Mouse (Mus musculus): Measurements from ENCODE around the gene Ypel4. TPM values are rescaled to one million over a fixed set of nuclear protein-coding genes. Genes with fewer than 3 reads are reported as not detected.

Gene Ypel4
- polyA plus RNA-seq, 1 experiment from 2014 or later: 11.6 TPM

DNA sequence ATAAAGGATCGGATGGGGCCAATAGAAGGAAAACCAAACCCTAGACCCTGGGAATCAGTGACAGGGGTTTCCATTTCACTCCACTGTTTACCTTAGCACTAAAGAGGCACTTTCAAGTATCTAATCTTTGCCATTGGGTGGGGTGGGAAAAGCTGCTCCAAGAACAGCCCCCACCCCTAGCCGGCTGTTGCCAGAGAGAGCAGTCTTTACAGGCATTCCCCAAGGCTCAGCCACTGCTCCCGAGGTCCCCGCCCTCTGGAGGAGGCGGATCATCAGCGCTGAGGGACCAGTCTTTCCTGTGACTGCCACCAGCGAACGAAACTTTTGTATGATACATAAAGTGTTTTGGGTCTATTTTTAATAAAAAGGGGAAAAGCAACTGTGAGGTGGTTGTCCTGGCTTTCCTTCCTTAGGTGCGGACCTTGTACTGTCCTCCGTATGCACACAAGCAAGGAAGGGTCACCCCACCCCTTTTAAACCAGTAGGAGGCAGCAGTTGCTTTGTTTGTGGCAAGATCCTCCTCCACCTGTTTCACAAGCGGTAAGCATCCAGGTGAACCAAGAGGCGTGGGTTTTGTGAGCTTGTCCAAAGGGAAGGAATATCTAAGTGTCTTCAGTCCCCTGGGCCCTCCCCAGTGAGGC lies 4.5 kb downstream of the Ypel4 start:
- in situ Hi-C loops (cut with MboI; ENCODE audit: low pct_unique_long_range_greater_than_20kb): loop anchor here (10.0 kb wide), 1 partner anchor 326 kb away; no protein-coding TSS in a partner anchor
- no peak for DNase-seq (ENCODE audit: low read depth, low spot score)
- CTCF ChIA-PET: interaction anchor here (1.4 to 4.2 kb wide), 4 partner anchors 11 to 24 kb away, joined by 4 to 21 read pairs (median 5); no protein-coding TSS in a partner anchor
- POLR2A ChIA-PET: interaction anchor here (1.0 kb wide), 1 partner anchor 88 kb away, joined by 3 read pairs; the partner anchor contains the start of gene Timm10
- ATAC-seq: no peak
- TF ChIP-seq CTCF (IDR thresholded peaks at IDR 0.05): no peak
- H3K27me3 ChIP-seq: no peaks in the 10 kb centered on the region

DNA sequence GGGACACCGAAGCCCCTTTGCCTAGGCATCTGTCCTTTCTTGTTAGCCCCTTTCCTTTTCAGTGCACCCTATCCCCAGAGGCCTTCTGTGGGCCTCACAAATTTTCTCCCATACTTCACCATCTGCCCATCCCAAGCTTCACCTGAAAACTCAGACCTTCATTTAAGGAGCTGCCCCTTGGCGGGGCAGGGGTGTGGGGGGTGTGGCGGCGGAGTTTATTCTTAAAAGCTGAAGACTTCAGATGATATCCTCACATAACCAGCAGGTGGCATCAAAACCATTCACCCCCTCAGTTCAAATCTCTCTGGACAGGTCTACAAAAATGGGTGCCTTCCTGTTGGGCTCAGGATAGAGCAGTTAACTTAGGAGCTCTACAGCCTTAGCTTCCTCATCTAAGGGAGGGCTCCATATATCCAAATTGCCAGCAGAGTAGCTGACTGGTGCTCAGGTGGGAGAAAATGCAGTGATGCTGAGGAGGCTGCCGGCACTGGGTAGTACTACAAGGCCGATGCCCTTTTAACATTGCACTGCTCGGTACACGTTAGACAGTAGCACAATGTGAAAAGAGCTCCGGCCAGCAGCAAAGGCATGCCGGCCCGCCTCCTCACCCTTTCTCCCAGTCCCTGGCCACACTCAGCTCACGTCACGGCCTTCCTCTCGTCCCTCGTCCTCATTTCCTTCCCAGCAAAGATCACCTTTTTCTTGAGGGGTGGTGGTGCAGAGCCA lies 6.9 kb downstream of the Ypel4 start:
- ATAC-seq: no peak
- TF ChIP-seq CTCF (IDR thresholded peaks at IDR 0.05): no peak
- in situ Hi-C loops (cut with MboI; ENCODE audit: low pct_unique_long_range_greater_than_20kb): no loop called here
- ChIA-PET POLR2A (interaction anchor here (1.4 kb wide), 1 partner anchor 10 kb away, joined by 3 read pairs; no protein-coding TSS in a partner anchor), CTCF (interaction anchor here (0.6 to 4.2 kb wide), 10 partner anchors 9 to 58 kb away, joined by 3 to 21 read pairs (median 5); partner anchors contain the start of gene Ube2l6)
- H3K27me3 ChIP-seq: no peaks in the 10 kb centered on the region
- no peak for DNase-seq (ENCODE audit: low read depth, low spot score)

DNA sequence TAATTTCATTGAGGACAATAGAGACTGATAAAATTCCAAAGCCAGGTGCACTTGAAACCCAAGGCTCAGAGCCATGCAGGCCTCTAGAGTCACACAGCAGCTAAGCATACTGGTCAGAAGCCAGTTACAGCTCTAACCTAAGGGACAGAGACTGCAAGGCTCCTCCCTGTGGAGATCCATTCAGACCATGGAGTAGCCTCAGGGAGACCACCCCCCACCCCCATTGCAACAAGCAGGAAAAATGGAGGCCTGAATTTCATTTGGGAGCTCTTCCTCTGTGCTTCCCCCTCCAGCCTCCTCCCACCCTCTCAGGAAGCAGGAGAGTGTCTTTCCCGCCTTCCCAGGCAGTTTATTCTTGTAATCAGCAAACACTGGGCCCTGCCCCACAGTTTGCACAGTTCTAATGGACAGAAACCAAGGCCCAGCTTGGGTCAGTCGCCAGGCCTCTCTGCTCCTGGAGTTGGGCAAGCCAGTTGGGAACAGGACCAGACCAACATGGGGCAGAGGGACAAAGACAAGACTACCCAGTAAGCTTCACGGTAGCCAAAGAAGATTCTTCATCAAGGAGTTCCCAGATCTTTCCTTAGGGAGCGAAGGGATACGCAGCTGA lies 8.1 kb downstream of the Ypel4 start:
- in situ Hi-C loops (cut with MboI; ENCODE audit: low pct_unique_long_range_greater_than_20kb): no loop called here
- CTCF ChIA-PET: interaction anchor here (1.0 to 4.2 kb wide), 5 partner anchors 7 to 57 kb away, joined by 3 to 21 read pairs (median 13); partner anchors contain the start of gene Ube2l6
- TF ChIP-seq CTCF (IDR thresholded peaks at IDR 0.05): no peak
- H3K27me3 ChIP-seq: no peaks in the 10 kb centered on the region
- DNase-seq (ENCODE audit: low read depth, low spot score): no peak
- POLR2A ChIA-PET: no interaction called here
- no peak for ATAC-seq

DNA sequence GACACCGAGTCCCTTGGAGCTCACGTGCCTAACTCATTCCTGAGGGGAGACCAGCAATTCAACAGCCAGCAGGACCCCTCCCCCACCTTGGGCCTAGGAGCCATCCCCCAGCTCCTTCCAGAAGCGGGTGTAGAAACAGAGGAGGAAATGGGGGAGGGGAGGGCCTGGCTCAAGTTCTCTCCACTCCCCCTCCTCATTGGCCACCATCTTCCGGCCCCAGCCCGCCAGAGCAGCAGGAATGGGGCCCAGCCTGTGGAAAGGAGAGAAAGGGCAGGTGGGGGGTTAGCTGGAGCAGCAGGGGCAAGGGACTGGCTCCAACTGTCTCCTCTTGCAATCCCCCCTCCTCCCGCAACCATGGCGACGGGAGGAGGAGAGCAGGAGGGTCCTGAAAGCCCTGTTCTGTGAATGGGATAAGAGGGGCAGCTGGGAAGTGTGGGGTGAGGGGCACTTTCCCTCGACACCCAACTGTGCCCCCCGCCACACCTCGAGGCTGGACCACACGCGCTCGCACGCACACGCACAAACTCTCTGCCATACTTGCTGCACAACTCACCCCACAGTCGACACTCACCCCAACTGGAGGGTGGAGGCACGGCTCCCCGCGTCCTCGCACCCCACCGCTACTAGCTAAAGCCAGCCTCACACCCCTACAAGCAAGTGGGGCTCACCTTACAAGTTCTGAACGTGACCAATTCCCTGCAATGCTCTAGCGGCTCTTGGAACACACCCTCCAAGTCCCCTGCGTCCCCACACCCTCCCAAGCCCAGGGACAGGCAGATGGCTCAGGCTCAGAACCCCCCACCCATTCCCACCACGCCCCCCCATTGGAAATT lies 8.8 kb downstream of the Ypel4 start:
- ATAC-seq (no peak), DNase-seq (ENCODE audit: low read depth, low spot score) (no peak)
- no peak for TF ChIP-seq CTCF (IDR thresholded peaks at IDR 0.05)
- in situ Hi-C loops (cut with MboI; ENCODE audit: low pct_unique_long_range_greater_than_20kb): no loop called here
- no peaks in the 10 kb centered on the region for H3K27me3 ChIP-seq
- ChIA-PET CTCF (interaction anchor here (0.7 to 4.2 kb wide), 4 partner anchors 12 to 57 kb away, joined by 3 to 21 read pairs (median 16); partner anchors contain the start of gene Ube2l6), POLR2A (no interaction called here)

DNA sequence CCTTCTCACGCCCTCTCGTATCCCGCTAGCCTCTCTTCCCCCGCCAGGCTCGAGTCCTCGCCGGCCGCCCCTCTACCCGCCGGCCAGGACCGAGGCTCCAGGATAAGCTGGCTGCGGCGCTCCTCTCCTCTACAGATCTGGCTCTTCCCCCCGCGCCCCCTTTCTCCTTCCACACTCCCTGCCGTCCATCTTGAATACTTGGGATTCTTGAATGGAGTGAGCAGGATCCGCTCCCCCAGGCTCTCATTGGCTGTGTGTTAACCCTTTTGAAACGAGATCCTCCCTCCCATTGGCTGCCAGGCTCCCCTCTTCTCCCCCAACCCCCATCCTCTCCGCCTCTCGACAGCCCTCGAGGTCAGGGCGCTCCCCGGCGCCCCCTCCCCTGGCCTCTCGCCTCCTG lies 9.7 kb downstream of the Ypel4 start, which contains the start of gene Gm19426:
Gene Gm19426 (minus strand): TSS at position 95 of the 400 bp plus-strand sequence.
- ChIA-PET POLR2A (interaction anchor here (1.1 kb wide), 1 partner anchor 17 kb away, joined by 3 read pairs; the partner anchor contains the start of gene Clp1), CTCF (interaction anchor here (1.1 kb wide), 1 partner anchor 15 kb away, joined by 3 read pairs; no protein-coding TSS in a partner anchor)
- TF ChIP-seq CTCF (IDR thresholded peaks at IDR 0.05): no peak
- in situ Hi-C loops (cut with MboI; ENCODE audit: low pct_unique_long_range_greater_than_20kb): no loop called here
- DNase-seq (ENCODE audit: low read depth, low spot score) (no peak), ATAC-seq (peak; percentile 93)
- H3K27me3 ChIP-seq: peaks cover 6% of the 10 kb centered on the region

DNA sequence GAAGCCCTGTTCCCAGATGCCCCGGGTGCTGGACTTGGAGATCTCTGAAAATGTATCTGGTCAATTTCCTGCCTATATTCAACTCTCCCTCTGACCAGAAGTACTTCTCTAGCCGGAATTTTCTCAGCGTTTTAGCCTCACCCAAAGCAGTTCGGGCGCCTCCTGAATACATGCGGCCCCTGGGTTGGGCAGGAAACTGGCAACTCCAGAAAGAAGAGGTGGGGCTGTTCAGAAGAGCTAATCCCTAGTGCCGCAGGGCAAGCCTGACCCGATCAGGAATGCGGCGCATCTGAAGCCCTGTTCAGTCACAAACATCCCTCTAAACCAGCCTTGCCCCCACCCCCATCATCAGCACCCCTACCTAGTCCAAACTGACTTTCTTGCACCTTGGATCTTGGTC lies 10.3 kb downstream of the Ypel4 start:
- no peak for TF ChIP-seq CTCF (IDR thresholded peaks at IDR 0.05)
- ChIA-PET POLR2A (interaction anchor here (0.6 to 1.2 kb wide), 3 partner anchors 13 to 37 kb away, joined by 3 read pairs; partner anchors contain the start of gene Clp1), CTCF (interaction anchor here (1.0 to 1.1 kb wide), 2 partner anchors 9 to 14 kb away, joined by 3 read pairs; no protein-coding TSS in a partner anchor)
- ATAC-seq: no peak
- DNase-seq (ENCODE audit: low read depth, low spot score): no peak
- in situ Hi-C loops (cut with MboI; ENCODE audit: low pct_unique_long_range_greater_than_20kb): no loop called here
- peaks cover 12% of the 10 kb centered on the region for H3K27me3 ChIP-seq

DNA sequence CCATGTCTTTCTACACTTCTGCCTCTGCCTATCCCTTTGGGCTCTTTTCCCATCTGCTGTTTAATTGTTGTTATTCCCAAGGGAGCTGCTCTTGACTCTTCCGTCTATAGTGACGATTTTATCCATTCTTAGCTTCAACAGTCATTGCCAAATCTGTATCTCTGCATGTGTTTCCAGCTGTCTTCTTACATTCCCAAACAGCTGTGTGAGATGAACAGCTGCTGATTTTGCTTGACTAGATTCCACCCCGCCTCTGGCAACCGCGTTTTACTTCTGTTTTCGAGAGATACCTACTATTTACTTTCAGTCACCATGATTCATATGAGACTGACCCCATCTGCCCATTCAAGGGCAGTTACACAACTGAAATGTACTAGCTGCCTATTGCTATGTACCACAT lies 16.3 kb downstream of the Ypel4 start:
- POLR2A ChIA-PET: interaction anchor here (1.1 kb wide), 1 partner anchor 9 kb away, joined by 3 read pairs; no protein-coding TSS in a partner anchor
- peaks cover 18% of the 10 kb centered on the region for H3K27me3 ChIP-seq
- in situ Hi-C loops (cut with MboI; ENCODE audit: low pct_unique_long_range_greater_than_20kb): no loop called here
- CTCF ChIA-PET: interaction anchor here (1.2 to 3.3 kb wide), 5 partner anchors 8 to 60 kb away, joined by 3 to 13 read pairs (median 5); partner anchors contain the start of gene Ube2l6
- TF ChIP-seq CTCF (IDR thresholded peaks at IDR 0.05): no peak
- DNase-seq (ENCODE audit: low read depth, low spot score) (no peak), ATAC-seq (no peak)

DNA sequence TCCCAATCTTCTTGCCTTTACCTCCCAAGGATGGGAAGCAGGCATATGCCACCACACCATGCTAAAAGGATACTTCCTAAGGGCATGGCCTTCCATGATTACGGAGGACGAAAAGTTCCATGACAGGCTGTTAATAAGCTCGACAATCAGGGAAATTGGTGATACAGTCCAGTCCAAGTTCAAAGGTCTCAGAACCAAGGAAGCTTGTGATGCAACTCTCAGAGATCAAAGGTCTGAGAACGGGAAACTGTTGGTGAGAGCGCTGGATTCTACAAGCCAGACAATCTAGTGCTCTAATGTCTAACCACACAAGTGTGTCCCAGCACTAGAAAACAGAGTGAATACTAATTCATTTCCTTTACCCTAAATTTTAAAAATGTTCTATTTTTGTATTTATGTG lies 22.4 kb downstream of the Ypel4 start:
- in situ Hi-C loops (cut with MboI; ENCODE audit: low pct_unique_long_range_greater_than_20kb): no loop called here
- CTCF ChIA-PET: interaction anchor here (1.1 to 4.6 kb wide), 4 partner anchors 10 to 155 kb away, joined by 3 to 21 read pairs (median 5); no protein-coding TSS in a partner anchor
- H3K27me3 ChIP-seq: peaks cover 6% of the 10 kb centered on the region
- no peak for TF ChIP-seq CTCF (IDR thresholded peaks at IDR 0.05)
- POLR2A ChIA-PET: interaction anchor here (1.4 kb wide), 1 partner anchor 12 kb away, joined by 3 read pairs; no protein-coding TSS in a partner anchor
- DNase-seq (ENCODE audit: low read depth, low spot score) (no peak), ATAC-seq (no peak)

DNA sequence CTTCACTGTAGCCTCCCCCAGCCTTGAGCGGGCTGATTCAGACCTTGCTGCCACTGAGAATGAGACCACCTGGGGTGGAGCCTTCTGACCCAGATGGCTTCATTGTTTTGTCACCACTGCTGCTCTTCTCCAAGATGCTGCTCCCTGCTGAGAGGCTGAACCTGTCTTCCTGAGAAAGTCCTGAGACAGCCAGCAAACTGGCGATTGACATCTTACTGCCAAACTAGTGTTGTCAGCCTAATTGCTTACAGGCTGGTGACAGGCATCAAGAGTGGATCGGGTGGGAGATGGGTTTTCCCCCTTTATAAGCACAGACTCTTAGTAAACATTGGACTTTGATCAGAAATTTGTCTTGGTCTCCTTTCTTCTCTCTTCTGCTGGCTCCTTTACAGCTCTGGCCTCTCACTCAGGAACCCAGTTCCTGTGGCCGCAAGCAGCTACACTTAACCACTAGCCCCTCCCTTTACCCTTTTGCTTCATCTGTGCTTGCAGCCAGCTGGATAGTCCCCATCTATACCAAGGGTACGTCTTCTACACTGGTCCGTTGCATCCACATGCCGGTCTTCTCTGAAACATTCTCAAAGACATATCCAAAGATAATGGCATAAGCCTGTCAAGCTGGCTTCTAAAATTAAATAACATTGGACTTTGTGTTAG lies 23.3 kb downstream of the Ypel4 start:
- no peak for DNase-seq (ENCODE audit: low read depth, low spot score)
- ChIA-PET POLR2A (interaction anchor here (1.4 to 2.1 kb wide), 2 partner anchors 9 to 13 kb away, joined by 3 to 6 read pairs; no protein-coding TSS in a partner anchor), CTCF (interaction anchor here (0.9 to 2.8 kb wide), 3 partner anchors 15 to 35 kb away, joined by 3 to 10 read pairs (median 4); no protein-coding TSS in a partner anchor)
- no peak for ATAC-seq
- TF ChIP-seq CTCF (IDR thresholded peaks at IDR 0.05): no peak
- peaks cover 6% of the 10 kb centered on the region for H3K27me3 ChIP-seq
- in situ Hi-C loops (cut with MboI; ENCODE audit: low pct_unique_long_range_greater_than_20kb): no loop called here
